Mouse (Mus musculus): ENCODE measurements around the gene Large1.

DNA sequence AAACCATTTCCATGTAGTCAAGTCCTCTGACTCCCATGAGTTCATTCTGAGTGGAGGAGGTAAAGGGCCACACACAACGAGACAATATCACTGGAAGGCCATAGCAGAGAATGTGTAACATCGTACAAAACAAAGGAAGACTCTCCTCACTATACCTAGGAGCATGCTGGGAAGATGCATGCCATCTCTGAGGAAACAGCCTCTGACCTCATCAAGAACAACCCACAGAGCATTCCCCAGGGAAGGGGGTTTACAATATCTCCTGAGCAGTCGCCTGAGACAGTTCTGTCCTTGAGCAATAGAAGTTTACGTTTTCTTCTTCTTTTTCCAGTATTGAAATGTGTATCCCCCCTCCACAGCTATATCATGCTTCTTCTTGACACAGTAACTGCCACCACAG is 49.4 kb downstream of the Large1 start:
- no peak for TF ChIP-seq CTCF (IDR thresholded peaks at IDR 0.05; ENCODE audit: low read depth)
- no peak for TF ChIP-seq EP300 (IDR thresholded peaks at IDR 0.05; ENCODE audit: low read depth)
